Mouse (Mus musculus) embryonic facial prominence, embryonic 12.5 days (tissue): Measurements from ENCODE around the gene Maml3. TPM values are rescaled to one million over a fixed set of nuclear protein-coding genes. Genes with fewer than 3 reads are reported as not detected.

ENCODE experiments used
- ATAC-seq: fragments of 200-750 bp; cut with Nextera tagmentation; 2 replicates; pipeline ENCODE4 v1.8.0; 2017; ENCODE audit not compliant: insufficient number of reproducible peaks, insufficient read depth, low FRiP score, low TSS enrichment
- H3K27ac ChIP-seq: fragments of 300-500 bp; sonication (generic); 2 replicates; pipeline ENCODE4 v1.5.1; 2016; ENCODE audit warnings: mild to moderate bottlenecking
- H3K27me3 ChIP-seq: fragments of 300-500 bp; sonication (generic); 2 replicates; pipeline ENCODE4 v1.6.1; 2016; ENCODE audit warnings: mild to moderate bottlenecking, moderate library complexity
- H3K36me3 ChIP-seq: fragments of 300-500 bp; sonication (generic); 2 replicates; pipeline ENCODE4 v1.6.1; 2016; ENCODE audit warnings: mild to moderate bottlenecking
- H3K4me1 ChIP-seq: fragments of 300-500 bp; sonication (generic); 2 replicates; pipeline ENCODE4 v1.6.1; 2016
- H3K4me2 ChIP-seq: fragments of 300-500 bp; sonication (generic); replicated peaks from 2 replicates; pipeline ENCODE4 v1.6.1; 2016; ENCODE audit warnings: mild to moderate bottlenecking, moderate library complexity
- H3K4me3 ChIP-seq: fragments of 300-500 bp; sonication (generic); 2 replicates; pipeline ENCODE4 v1.5.1; 2016; ENCODE audit warnings: mild to moderate bottlenecking
- H3K9ac ChIP-seq: fragments of 300-500 bp; sonication (generic); 2 replicates; pipeline ENCODE4 v1.6.1; 2016; ENCODE audit warnings: mild to moderate bottlenecking, moderate library complexity
- H3K9me3 ChIP-seq: fragments of 300-500 bp; sonication (generic); 2 replicates; pipeline ENCODE4 v1.6.1; 2016; ENCODE audit warnings: mild to moderate bottlenecking, moderate library complexity
- WGBS: fragments of 180-500 bp; shearing (Covaris S2); methylation state at CpG from one replicate; pipeline ENCODE4 v1.1.7; 2016; 5-methylcytosine and 5-hydroxymethylcytosine counted together
- polyA plus RNA-seq: library from polyadenylated mRNA; unstranded; fragments of >200 nt; fragmentation: Nextera tagmentation; extraction: Ambion mirVana; gene quantifications from 2 replicates; pipeline ENCODE4 v1.2.1, GENCODE M21; 2016

The Maml3 gene
- polyA plus RNA-seq, 1 experiment from 2014 or later = 6.4 TPM

DNA sequence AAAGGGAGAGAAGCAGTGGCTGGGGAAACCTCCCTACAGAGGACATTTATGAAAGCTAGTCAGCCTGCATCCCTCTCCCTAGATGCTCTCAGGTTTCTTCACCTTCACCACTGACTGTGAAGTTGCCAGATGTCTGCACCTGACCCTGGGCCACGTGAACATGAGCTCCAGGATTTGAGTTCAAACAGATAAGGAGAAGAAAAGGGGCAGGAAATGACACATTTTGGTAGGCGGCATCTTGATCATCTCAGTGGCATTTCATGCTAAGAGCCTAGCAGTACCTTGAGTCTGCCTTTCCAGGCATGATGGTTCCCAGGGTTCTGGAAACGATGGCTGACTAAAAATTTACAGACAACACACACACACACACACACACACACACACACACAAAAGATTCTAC is 345.3 kb downstream of the Maml3 start:
- Histone ChIP-seq H3K36me3 (no peaks in the 10 kb centered on the region), H3K27ac (no peak overlapping the region), H3K27me3 (no peaks in the 10 kb centered on the region), H3K9me3 (no peaks in the 10 kb centered on the region), H3K4me3 (no peak overlapping the region), H3K9ac (no peak overlapping the region), H3K4me2 (no peak overlapping the region), H3K4me1 (no peaks in the 10 kb centered on the region)
- ATAC-seq = no peak
- 60% methylated on average over 3 of the region's 3 CpGs for WGBS

DNA sequence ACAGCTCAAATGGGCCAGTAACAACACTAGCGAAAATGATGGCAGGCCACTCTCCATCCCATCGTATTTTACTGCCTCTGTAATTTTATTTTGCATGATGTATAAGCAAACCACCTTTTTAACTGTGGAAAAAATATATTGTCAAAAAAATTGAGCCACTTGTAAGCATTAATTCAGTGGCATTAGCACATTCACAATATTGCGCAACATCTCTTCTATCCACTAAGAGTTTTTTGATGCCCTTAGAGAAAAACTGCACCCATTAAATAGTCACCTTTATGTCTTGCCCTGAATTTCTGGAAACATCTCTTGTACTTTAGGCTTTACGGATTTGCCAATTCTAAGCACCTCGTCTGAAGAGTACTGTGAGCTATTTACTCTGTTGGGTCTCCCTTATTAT is 347.8 kb downstream of the Maml3 start:
- no peak overlapping the region for H3K4me2 ChIP-seq
- H3K27me3 ChIP-seq = no peaks in the 10 kb centered on the region
- 93% methylated on average over 5 of the region's 5 CpGs for WGBS
- no peak for ATAC-seq
- H3K36me3 ChIP-seq = no peaks in the 10 kb centered on the region
- no peak overlapping the region for H3K27ac ChIP-seq
- peaks cover 4% of the 10 kb centered on the region; the same call in 1 of the 2 replicates for H3K4me1 ChIP-seq
- no peak overlapping the region for H3K9ac ChIP-seq
- no peaks in the 10 kb centered on the region for H3K9me3 ChIP-seq
- H3K4me3 ChIP-seq = no peak overlapping the region

DNA sequence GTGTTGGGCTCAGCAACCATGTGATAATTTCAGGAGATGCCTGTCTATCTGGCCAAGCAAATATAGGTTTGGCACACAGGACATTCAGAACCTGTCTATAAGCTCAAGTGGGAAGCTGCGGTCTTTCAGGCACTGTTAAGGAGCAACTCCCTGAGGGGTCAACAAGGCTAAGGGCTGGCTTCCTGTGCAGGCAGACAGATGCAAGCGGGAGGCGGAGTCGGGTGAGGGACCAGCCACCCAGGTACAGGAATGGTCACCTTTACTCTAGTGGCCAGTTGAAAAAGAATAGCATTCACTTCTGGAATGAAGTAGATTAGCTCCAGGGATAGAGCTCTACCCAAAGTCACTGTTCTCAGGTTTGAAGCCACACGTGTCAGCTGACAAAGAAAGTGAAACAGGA is 348.6 kb downstream of the Maml3 start:
- 69% methylated on average over 5 of the region's 5 CpGs for WGBS
- ATAC-seq = no peak
- no peaks in the 10 kb centered on the region for H3K27me3 ChIP-seq
- peaks cover 7% of the 10 kb centered on the region; the same call in 1 of the 2 replicates for H3K4me1 ChIP-seq
- no peak overlapping the region for H3K4me2 ChIP-seq
- H3K9ac ChIP-seq = no peak overlapping the region
- H3K9me3 ChIP-seq = no peaks in the 10 kb centered on the region
- no peaks in the 10 kb centered on the region for H3K36me3 ChIP-seq
- H3K27ac ChIP-seq = no peak overlapping the region
- H3K4me3 ChIP-seq = no peak overlapping the region

DNA sequence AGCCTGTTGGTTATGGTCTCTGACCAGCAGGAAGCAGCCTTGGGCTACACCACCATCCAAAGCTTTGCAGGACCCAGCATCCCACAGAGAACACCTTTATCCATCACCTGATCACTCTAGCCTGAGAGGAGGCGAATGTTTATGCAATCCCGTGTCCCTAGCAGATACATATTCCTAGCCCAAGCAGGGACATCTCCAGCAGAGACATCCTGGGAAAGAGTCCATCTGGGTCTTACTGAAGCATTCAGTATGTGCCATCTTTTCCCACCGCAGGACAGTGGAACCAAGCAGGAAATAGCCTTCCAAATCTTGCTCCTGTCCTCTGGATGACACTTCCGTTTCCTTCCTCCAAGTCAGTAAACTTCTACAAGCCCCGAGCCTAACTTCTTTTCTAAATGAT is 351.6 kb downstream of the Maml3 start:
- Histone ChIP-seq H3K9ac (no peak overlapping the region), H3K4me2 (no peak overlapping the region), H3K36me3 (no peaks in the 10 kb centered on the region), H3K27ac (no peak overlapping the region), H3K4me1 (peaks cover 28% of the 10 kb centered on the region), H3K4me3 (no peak overlapping the region), H3K9me3 (no peaks in the 10 kb centered on the region), H3K27me3 (no peaks in the 10 kb centered on the region)
- ATAC-seq = no peak
- 84% methylated on average over 5 of the region's 5 CpGs for WGBS

DNA sequence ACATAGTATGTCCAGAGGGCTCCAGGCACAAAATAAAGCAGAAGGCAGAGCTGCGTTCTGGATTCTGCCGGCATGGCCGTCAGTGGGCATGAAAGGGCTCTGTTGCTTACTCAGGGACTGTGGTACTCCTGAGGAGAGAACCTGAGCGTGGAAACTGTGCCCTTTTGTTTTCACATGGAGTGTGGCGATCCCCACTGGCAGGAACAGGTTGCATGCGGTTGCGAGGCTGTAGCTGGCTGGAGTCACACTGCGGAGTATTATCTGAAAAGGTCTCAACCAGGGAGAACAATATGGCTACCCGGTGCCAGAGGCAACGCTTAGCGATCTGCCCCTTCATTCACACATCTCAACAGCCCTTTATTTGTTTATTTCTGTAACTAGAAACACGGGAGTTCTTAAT is 353.4 kb downstream of the Maml3 start:
- Histone ChIP-seq H3K9me3 (no peaks in the 10 kb centered on the region), H3K4me3 (no peak overlapping the region), H3K36me3 (no peaks in the 10 kb centered on the region), H3K27me3 (no peaks in the 10 kb centered on the region), H3K4me2 (no peak overlapping the region), H3K4me1 (peaks cover 28% of the 10 kb centered on the region), H3K9ac (no peak overlapping the region), H3K27ac (no peak overlapping the region)
- 76% methylated on average over 12 of the region's 12 CpGs for WGBS
- ATAC-seq = no peak

DNA sequence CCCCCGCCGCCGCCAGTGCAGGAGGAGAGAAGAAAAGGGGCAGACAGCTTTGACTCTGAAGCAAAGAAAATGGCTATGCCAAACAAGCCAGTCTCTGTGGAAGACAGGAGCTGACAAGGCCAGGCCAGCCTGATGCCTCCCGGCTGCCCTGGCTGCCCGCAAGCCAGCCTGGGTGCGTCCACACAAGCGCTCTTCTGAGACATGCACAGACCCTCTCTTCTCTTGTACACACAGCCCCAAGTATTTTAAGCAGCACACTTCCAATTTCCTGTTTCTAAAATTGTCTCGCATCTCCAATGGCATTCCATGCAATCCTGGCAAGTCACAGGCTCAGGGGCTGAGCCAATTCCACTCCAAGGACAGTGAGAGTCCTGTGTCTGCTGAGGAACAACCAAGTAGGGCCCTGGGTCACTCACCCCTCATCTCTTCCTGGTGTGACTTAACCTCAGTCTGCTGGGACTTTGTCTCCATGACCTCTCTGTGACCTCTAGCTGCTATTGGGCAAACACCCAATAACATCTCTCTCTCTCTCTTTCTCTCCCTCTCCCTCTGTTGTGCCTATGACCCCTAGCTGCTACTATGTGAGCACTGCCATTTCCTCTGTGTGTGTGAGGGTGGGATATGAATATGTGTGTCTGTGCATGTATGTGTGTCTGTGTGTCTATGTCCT is 354.9 kb downstream of the Maml3 start:
- H3K4me1 ChIP-seq = peaks cover 28% of the 10 kb centered on the region
- no peaks in the 10 kb centered on the region for H3K27me3 ChIP-seq
- 19% methylated on average over 8 of the region's 8 CpGs for WGBS
- no peak overlapping the region for H3K4me3 ChIP-seq
- H3K9me3 ChIP-seq = no peaks in the 10 kb centered on the region
- H3K27ac ChIP-seq = peak overlapping the region; percentile 74
- peak overlapping the region; percentile 17; the same call in 1 of the 2 replicates for H3K4me2 ChIP-seq
- H3K9ac ChIP-seq = no peak overlapping the region; the same call in 1 of the 2 replicates
- ATAC-seq = peak; percentile 61
- H3K36me3 ChIP-seq = no peaks in the 10 kb centered on the region

DNA sequence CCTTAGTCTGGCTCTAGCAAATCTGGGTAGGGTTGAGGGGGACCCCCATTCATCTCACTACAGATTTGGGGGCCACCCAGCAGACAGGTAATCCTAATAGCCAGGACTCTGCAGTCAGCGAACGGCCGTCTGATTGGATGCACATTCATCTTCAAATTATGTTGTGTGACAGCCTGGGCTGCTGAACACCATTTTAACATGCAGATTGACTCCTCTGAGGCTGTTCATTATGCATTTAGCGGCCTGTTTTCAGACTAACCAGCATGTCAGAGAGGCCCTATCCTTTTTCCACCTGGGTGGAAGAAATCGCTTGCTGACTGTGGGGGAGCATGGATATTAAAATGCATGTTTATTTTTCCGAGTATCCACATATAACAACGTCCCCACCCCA is 355.5 kb downstream of the Maml3 start:
- H3K27ac ChIP-seq = peak overlapping the region; percentile 74
- H3K9me3 ChIP-seq = no peaks in the 10 kb centered on the region
- WGBS = 37% methylated on average over 7 of the region's 7 CpGs
- no peak overlapping the region for H3K9ac ChIP-seq
- H3K27me3 ChIP-seq = no peaks in the 10 kb centered on the region
- peak overlapping the region; percentile 17; the same call in 1 of the 2 replicates for H3K4me2 ChIP-seq
- no peak for ATAC-seq
- peaks cover 30% of the 10 kb centered on the region for H3K4me1 ChIP-seq
- no peak overlapping the region for H3K4me3 ChIP-seq
- H3K36me3 ChIP-seq = no peaks in the 10 kb centered on the region

DNA sequence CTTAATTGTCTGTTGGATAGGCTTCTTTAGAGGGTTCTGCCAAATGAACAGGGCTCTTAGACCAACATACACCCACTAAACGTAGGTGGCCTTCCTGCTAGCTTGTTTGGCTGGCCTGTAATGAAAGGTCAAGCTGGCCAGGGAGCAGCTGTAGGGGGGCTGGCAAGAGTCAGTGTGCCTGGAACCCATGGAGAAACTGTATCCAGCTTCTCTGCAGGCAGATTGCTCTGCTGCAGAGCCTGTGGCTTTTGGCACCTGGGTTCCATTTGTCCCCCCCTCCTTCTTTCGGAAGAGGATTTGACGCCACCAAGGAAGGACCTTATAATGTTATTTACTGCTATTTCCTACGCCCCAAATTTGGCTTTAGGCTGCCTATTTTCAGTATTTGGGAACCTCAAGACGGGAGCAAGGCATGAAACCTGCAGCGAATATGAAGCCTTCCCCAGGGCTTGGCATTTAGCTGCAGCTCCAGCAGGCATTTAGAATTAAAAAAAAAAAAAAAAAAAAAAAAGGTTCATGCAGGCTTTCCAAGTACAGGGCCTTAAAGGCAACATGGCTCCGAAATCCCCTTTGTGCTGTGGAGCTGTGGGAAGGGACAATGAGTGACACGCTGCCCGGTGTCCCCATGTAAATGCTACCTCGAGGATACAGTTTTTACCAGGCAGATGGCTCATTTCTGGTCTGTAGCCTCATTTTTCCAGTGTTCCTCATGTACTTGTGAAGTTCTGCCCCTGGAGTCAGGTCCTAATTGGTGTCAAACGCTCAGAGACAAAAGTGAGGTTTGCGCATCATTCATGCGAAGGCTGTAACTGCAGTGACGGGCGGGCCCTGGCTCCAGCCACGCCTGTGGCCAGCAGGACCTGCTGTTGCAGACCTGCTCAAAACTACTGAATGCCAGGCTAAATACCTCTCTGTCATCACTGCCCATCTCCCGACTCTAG is 356.2 kb downstream of the Maml3 start:
- Histone ChIP-seq H3K9me3 (no peaks in the 10 kb centered on the region), H3K27me3 (no peaks in the 10 kb centered on the region), H3K4me2 (no peak overlapping the region), H3K27ac (0 out of 2 replicates have a peak overlapping the region, but pooled peaks have one; percentile 74), H3K9ac (no peak overlapping the region), H3K4me3 (no peak overlapping the region), H3K36me3 (no peaks in the 10 kb centered on the region), H3K4me1 (peaks cover 31% of the 10 kb centered on the region)
- 64% methylated on average over 17 of the region's 17 CpGs for WGBS
- no peak for ATAC-seq

DNA sequence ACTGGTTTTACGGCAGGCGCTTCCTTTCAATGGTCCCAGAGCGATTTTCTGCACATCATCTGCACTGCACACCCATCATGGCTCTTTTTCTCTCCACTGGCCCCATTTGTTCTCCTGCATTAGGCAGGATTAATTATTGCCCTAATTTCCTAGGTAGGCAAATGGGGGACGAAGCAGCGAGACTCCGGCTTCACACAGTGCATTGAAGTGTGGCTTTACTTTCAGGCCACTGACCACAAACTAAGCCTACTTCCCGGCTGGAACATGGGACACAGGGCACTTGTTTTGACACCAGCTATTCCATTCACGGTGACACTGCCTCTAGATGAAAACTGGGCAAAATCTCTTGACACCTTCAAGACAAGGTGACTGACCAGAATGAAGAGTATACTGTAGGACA is 358.1 kb downstream of the Maml3 start:
- no peak overlapping the region for H3K4me2 ChIP-seq
- H3K27ac ChIP-seq = no peak overlapping the region
- H3K4me3 ChIP-seq = no peak overlapping the region
- WGBS = 95% methylated on average over 8 of the region's 8 CpGs
- H3K36me3 ChIP-seq = no peaks in the 10 kb centered on the region
- no peak overlapping the region for H3K9ac ChIP-seq
- peaks cover 30% of the 10 kb centered on the region for H3K4me1 ChIP-seq
- no peak for ATAC-seq
- no peaks in the 10 kb centered on the region for H3K9me3 ChIP-seq
- H3K27me3 ChIP-seq = no peaks in the 10 kb centered on the region

DNA sequence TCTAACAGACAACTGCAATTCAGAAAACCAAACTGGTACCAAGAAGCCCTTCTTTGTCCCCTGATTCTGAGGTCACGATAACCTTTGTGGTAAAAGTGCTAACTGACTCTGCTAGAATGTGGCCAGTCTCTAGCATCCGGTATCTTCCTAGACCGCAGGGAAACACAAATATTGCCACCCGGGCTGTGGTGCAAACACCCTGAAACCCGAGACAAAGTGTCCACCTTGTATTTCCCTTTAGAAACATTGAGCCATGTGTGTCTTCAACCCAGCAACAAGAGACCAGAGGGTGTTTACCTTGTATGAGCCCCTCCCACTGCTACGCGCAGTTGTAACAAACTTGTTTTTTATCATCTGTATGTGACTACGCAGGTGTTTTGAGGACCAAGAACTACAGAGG is 359.7 kb downstream of the Maml3 start:
- Histone ChIP-seq H3K27ac (no peak overlapping the region), H3K36me3 (no peaks in the 10 kb centered on the region), H3K4me3 (no peak overlapping the region), H3K4me2 (no peak overlapping the region), H3K4me1 (peaks cover 34% of the 10 kb centered on the region), H3K27me3 (no peaks in the 10 kb centered on the region), H3K9ac (no peak overlapping the region), H3K9me3 (no peaks in the 10 kb centered on the region)
- ATAC-seq = no peak
- WGBS = 77% methylated on average over 8 of the region's 8 CpGs

DNA sequence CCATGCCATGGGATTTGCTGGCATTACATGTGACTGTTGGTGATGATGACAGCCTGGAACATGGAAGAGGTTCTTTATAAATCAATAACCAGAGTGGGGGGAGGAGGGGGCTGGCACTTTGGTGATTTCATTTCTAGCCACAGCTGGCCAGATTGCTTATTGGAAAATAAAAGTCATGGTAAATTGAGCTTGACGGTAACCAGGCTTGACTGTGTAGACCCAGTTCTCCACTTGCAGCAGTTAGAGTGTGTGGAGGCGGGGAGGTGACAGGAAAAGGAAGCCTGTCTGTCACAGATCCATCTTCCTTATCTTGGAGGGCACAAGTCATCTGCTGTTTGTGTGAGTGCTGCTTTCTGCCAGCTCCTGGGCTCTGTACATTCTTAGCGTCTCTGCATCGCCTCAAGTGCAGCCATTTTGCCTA is 360.5 kb downstream of the Maml3 start:
- H3K27me3 ChIP-seq = no peaks in the 10 kb centered on the region
- no peak overlapping the region for H3K4me2 ChIP-seq
- no peak for ATAC-seq
- no peaks in the 10 kb centered on the region for H3K36me3 ChIP-seq
- H3K4me1 ChIP-seq = peaks cover 34% of the 10 kb centered on the region
- no peak overlapping the region for H3K9ac ChIP-seq
- H3K27ac ChIP-seq = no peak overlapping the region
- H3K9me3 ChIP-seq = no peaks in the 10 kb centered on the region
- no peak overlapping the region for H3K4me3 ChIP-seq
- 64% methylated on average over 4 of the region's 4 CpGs for whole genome bisulfite sequencing

DNA sequence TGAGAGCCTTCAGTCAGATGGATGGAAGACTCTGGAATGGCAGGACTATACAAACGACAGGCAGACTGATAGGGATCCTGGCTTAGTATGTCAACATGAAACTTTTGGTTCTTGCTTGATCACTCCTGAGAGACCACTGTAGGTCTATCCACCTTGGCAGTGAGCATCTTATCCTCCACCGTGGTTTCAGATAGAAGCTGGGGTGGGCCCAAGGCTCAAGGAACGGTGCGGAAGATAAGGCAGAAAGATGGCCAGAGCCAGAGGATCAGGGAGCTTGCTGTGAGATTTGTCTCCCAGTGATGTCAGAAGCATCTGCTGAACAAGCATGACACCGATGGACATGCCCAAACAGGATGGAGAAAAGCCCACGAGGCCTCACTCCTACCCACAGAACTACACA is 362.5 kb downstream of the Maml3 start:
- Histone ChIP-seq H3K9ac (no peak overlapping the region), H3K4me2 (no peak overlapping the region), H3K4me1 (peaks cover 34% of the 10 kb centered on the region), H3K36me3 (no peaks in the 10 kb centered on the region), H3K27me3 (no peaks in the 10 kb centered on the region), H3K9me3 (no peaks in the 10 kb centered on the region), H3K27ac (no peak overlapping the region), H3K4me3 (no peak overlapping the region)
- ATAC-seq = no peak
- 85% methylated on average over 6 of the region's 6 CpGs for WGBS
